Mouse (Mus musculus): Measurements from ENCODE around the gene Taf15.

Taf15 gene

DNA sequence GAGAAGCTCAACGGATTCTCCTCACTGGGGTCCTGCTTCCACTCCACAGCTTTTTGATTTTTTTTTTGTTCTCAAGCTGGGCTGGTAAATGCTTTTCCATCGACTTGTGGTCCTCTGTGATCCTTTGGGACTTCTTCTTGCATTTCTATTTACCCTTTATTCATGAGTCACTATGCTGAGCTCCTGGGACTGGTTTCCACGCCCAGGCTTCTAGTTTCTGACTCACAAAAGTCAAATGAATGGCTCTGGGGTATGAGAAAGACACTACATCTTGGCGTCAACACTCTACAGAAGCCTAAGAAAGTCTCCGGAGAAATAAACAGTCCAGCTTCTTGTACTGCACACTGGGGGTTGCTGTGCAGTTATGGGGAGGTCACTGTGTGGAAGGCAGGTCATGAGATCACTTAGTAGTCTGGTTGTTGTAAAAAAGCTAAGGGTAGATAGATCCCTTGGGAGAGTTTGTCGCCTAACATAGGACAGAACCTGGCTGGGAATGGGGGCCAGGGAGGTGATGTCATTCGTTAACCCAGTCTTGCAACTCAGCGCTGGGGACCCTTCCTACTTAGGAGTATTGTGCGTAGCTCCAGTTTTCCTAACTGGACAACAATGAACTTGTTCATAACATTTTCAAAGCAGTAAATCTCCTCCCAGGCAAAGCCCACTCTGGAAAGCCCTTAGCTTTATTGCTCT, 14.8 kb upstream of the Taf15 start:
- DNase-seq (ENCODE audit: low spot score) = no peak

DNA sequence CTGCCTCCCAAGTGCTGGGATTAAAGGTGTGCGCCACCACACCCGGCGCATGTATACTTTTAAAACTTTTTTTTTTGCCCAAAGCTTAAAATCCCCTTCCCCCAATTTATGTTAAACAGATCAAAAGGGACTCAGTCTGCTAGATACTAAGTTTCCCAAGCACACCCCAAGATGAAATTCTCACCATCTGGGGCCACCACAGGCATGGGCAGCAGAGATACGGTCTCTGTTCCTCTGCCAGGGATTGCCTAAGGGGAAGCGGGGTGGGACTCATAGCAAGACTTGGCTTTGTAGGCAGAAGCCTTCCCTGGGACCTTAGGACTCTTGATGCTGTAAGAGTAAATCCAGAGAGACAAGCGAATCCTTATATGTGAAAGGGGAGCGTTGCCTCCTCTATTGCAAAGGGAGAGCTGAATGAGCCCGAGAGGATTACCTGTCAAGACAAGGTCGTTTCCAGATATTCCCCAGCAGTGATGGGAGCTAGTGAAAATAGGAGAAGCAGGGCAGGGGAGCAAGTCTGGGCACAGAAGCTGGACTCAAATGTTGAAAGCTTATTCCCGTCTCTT, 11.3 kb upstream of the Taf15 start:
- DNase-seq (ENCODE audit: low spot score) = no peak

DNA sequence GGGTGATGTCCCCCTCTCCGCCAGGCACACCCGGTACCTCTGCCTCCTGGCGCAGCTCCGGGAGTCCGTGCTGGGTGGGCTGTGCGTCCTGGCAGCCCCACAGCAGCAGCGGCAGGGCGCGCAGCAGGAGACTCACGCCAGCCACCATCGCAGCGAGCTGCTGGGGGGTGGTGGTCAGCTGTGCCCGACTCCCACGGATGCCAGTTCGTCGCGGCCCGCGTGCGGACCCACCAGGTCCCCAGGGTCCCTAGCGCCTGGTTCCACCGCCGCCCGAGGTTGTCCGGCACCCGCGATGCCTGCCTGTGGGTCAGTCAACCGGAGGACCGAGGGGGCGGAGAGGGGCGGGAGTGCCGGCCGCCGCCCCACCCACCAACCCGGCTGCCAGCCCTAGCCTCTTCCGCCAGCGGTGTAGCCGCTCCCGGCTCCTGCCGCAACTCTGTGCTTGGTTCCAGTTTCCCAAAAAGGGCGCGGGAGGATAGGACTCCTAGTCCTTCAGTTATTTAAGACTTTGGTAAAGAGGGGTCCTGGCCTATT, 10.1 kb upstream of the Taf15 start, which contains the start of gene Mmp28:
Gene Mmp28 (minus strand): TSS at position 361 of the 534 bp plus-strand sequence.
- no peak for DNase-seq (ENCODE audit: low spot score)

DNA sequence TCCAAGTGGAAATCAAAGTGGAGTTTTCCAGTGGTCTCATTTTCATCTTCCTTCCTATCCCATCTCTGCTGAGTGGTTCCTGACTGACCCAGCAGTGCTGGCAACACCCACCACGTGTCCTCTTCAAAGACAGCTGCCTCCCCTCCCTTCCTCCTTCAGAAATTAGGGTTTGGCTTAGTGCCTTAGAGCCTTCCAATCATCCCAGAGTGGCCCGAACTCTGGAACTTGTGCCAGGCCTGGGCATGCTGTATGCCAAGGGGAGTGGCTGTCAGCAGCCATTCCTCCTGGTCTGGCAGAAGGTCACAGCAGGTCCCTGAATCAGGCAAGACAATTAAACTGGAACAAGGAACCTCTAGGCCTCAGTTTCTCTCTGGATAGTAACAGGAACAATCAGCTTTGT, 6.9 kb upstream of the Taf15 start:
- no peak for DNase-seq (ENCODE audit: low spot score)

DNA sequence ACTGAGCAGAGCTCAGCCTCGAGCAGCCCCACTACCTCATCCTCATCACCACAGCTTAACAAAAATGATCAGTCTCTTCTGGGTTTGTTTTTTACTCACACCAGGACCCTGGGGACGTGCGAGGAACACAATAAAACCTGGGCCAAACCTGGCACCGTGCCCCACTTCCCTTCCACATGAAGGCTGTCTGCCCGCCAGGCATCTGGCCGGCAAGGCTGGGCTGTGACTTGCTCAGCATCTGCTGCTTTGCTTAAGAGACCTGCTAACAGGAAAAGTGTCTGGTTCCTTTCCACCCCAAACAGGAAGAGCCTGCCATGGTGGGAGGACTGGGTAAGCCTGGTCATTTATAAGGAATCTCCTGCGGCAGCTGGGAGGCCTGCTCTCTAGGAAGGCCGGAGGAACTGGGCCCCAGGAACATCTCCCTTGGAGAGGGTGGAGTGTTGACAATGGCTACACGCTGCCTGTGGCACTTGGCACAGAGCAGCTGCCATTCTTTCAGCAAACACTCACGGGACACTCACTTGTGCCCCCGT, 5.7 kb upstream of the Taf15 start:
- DNase-seq (ENCODE audit: low spot score) = peak; percentile 44

DNA sequence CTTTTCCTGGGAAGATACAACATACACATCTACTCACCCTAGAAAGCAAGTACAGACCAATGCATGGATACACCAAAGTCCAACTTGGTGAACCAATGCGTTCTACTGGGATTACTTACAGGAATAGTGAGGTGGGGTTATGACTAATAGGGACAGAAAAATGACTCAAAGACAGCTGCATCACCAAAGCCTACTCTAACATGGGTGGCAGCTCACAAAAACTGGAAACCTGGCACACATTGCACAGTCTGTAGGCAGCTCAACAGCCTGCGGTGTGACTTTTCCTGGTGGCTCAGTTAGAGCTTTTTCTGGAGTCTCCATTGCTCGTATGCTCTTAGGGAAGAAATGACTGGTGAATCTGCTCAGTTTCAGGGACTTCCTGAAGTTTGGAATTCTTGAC, 4.1 kb upstream of the Taf15 start:
- no peak for DNase-seq (ENCODE audit: low spot score)

DNA sequence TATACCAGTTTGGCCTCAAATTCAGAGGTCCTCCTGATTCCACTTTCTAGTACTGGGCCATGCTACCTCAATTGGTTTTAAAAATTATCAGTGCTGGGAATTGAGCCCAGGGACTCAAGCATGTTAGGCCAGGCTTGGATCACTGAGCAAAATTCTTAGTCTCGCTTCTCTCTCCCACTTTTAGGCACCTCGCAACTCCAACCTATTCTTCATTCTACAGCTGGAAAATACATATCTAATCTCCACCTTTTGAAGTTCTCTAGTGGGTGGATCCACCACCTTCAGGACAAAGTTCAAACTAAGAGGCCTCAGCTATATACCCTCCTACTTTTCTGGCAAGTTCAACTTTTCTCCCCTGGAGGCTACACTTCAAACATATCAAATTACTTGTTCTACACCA, 1.1 kb upstream of the Taf15 start:
- no peak for DNase-seq (ENCODE audit: low spot score)

DNA sequence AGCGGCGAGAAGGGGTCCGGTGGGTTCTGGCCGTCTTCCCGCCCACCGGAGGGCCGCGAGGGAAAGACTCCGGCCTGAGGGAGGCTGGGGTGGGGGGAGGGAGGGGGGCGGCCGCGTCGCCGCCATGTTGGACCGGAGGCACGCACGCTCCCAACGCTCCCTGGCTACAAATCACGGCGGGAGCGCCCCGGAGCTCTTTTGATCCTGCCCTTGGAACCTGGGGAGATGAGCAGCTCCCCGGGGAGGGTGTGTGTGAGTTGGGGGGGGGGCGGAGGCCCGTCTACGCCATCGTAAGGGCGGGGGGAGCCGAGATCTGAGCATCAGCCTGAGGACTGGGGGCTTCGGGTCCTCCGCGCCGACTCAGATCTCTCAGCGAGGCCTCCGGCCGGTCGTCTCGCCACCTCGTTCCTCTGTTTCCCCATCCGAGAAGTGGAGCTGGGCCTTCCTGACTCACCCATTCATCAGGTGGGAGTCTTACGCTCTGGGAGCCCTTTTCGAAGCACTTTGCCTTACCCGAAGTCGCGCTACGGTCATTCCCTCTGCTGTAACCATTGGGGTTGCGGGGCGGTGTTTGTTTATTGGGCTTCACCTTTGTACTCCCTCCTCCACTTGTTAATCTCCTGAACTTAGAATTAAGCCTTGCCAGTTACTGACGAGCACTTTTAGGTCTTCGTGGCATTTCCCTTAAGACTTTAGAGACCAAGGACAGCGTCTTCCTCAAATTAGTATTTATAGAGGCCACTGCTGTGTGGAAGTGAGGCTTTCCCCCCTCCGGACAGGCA, 540 bp downstream of the Taf15 start:
- no peak for DNase-seq (ENCODE audit: low spot score)

DNA sequence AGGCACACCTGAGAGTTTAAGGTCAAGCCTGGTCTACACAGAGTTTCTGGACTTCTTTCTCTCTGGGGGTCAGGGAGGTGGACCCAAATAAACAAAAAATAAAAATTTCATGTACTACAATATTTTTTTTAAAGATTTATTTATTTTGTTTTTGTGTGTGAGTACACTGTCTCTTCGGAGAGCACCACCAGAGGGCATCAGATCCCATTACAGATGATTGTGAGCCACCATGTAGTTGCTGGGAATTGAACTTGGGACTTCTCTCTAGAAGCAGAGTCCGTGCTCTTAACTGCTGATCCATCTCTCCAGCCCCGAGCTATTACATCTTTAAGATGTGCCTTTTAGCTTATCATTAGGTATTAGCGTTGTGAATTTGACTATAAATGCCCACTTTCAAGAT, 18.6 kb downstream of the Taf15 start:
- no peak for DNase-seq (ENCODE audit: low spot score)

DNA sequence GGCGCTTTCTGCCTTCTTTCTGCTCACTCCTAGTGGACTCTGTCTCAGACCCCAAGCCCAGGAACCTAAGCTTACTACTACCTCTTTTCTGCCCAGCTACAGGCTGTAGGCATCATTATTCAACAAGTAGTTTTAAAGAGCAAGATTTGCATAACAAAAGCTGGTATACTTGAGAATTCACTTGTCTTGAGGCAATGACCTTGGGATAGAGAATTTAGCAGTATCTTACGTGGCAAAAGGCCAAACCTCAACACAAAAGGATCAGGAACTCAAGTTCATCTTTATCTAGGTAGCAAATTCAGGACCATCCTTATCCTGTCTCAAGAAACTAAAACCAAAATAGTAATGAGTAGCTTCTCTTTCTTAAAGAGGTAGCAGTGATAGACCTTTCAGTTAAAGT, 22.7 kb downstream of the Taf15 start:
- DNase-seq (ENCODE audit: low spot score) = no peak

DNA sequence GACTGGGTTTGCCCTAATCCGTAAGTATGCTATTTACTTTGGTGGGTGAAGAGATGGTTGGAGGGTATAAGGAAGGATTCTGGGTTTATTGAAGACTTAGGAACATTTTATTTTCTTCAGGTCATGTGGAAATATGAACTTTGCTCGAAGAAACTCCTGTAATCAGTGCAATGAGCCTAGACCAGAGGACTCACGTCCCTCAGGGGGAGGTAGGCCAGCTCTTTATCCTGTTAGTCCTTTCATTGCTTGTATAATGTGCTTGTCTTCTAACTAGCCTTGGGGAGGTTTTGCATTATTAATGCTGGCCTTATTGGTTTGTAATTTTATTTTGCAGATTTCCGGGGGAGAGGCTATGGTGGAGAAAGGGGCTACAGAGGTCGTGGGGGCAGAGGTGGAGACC, 31.4 kb downstream of the Taf15 start:
- no peak for DNase-seq (ENCODE audit: low spot score)

DNA sequence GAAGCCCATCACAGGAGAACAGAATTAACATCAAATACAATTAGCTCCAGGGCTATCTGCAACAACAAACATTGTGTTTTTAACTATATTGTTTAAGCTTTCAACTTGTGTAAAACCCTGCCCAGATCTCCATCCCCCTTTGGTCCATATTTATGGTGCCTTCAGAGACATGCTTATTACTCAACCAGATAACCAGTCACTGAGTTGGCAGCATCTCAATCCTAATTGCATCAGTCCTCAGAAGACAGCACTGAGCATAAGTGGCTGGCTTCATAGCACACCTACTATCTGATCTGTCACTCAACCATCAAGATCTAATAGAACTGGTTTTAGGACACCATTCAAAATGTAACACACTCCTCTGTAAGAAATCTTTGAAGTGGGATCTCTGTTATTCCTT, 36.6 kb downstream of the Taf15 start:
- no peak for DNase-seq (ENCODE audit: low spot score)

DNA sequence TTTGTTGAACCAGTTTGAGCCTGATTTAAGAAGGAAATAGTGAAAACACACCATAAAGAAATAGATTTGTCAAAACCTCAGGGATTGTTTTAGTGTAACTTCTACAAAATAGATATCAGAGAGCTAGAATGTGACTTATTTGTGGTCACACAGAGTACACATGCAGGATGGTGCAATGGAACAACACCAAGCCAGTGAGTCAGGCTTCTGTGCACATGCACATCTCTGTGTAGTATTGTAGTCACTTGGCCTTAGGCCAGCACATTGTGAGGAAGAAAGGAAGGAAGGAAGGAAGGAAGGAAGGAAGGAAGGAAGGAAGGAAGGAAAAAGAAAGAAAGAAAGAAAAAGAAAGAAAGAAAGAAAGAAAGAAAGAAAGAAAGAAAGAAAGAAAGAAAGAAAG, 44.3 kb downstream of the Taf15 start:
- no peak for DNase-seq (ENCODE audit: low spot score)

DNA sequence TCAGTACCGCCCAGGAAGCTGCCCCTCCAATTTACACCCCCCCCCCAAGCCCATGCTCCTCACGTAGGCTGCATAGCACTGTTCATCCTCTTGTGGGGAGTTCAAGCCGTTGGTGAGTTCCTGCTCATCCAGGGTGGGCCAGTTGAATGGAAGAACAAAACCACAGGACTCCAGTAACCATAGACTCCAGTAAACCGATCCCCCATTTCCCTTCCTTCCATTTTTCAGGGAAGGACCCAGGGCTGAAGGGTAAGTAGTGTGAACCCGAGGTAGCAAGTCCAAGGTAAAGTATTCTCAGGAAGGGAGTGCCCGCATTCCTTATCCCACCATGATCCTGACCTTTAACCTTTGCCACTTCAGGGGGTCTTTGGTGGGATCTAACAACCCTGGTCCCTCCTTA, 45.5 kb downstream of the Taf15 start:
- DNase-seq (ENCODE audit: low spot score) = no peak

DNA sequence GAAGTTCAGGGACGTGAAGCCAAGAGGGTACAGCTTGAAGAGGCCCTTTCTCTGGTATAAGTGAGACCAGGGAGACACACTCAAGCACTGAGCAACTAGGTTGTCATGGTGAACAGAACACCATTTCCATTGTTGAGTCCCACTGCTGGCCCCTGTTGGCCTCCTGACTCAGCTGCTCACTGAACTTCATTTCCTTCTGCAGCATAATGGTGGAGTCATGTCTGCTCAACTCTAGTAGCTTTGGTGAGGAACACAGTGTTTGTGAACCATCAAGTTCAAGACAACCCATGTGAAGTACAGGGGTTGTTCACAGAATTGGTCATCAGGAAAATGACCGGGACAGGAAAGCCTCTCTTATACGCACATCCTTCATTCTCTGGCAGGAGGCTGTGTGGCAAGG, 49.2 kb downstream of the Taf15 start, which contains the start of gene Heatr9:
Gene Heatr9 (minus strand): TSS at position 101 of the 400 bp plus-strand sequence.
- no peak for DNase-seq (ENCODE audit: low spot score)

DNA sequence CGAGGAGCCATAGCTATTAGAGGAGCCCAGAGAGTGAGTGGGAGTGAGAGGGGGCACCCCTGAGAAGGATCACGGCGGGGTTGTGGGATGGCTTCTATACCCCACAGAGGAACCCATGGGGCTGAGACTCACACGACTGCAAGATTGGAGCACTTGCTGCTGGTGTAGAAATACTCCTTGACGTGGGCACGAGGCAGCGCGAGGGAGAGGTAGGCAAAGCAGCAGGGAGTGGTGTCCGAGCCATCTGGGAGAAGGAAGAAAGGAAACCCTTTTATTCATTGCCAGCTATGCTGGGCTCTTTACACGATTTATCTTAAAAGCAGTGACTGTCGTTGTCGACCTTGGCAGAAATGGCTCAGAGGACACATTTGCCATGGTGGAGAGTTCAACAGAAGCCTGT, 56.1 kb downstream of the Taf15 start:
- DNase-seq (ENCODE audit: low spot score) = no peak

DNA sequence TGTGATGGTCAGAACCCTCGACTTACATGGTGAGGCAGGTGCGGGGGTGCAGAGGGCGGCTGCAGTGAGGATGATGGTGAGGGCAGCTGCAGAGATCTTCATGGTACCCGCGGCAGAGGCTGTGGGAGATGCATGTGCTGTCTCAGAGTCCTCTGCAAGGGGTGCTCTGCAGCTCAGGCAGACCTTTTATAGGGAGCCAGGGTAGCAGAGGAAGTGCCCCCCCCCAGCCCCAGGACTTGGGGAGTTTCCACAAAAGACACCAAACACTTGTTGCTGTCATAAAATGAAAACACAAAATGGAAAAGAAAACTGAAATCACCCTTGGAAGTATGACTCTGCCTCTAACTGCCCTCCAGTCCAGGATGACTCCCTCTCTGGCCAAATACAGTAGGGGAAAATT, 57.5 kb downstream of the Taf15 start, which contains the start of gene Ccl5:
Gene Ccl5 (minus strand): TSS at position 159 of the 400 bp plus-strand sequence.
- no peak for DNase-seq (ENCODE audit: low spot score)

DNA sequence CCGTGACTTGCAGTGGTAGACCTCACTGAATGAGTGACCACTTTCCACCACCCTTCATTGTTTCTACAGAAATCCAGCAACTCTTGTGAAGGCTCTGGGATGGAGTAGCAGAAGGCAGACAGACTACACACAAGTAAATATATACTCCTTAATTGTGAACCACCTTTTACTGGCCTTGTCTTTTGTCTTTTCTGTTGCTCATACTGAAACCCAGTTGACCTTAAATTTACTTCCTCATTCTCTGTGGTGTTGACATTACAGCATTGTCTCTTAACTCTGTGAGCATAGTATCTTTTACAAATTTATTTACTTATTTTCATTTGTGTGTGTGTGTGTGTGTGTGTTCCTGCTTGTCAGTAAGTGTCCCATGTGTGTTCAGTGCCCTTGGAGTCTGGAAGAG, 60.3 kb downstream of the Taf15 start:
- no peak for DNase-seq (ENCODE audit: low spot score)

DNA sequence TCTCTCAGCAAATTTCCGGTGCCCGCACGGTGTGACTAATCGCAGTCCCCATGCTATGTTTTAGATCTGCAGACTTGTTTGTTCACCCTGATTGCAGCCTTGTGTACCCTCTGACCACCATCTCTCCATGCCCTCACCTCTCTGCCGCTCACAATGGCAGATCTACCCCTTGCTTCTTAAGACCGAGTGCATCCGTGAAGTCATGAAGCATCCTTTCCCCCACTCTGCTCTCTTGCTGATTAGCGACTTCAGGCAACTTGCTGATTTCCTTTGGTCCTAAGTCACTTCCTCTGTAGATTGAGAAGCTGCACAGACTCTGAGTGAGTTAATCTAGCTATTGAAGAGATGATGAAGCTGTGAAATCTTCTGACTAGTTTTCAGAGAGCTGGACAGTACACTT, 61.3 kb downstream of the Taf15 start:
- no peak for DNase-seq (ENCODE audit: low spot score)

DNA sequence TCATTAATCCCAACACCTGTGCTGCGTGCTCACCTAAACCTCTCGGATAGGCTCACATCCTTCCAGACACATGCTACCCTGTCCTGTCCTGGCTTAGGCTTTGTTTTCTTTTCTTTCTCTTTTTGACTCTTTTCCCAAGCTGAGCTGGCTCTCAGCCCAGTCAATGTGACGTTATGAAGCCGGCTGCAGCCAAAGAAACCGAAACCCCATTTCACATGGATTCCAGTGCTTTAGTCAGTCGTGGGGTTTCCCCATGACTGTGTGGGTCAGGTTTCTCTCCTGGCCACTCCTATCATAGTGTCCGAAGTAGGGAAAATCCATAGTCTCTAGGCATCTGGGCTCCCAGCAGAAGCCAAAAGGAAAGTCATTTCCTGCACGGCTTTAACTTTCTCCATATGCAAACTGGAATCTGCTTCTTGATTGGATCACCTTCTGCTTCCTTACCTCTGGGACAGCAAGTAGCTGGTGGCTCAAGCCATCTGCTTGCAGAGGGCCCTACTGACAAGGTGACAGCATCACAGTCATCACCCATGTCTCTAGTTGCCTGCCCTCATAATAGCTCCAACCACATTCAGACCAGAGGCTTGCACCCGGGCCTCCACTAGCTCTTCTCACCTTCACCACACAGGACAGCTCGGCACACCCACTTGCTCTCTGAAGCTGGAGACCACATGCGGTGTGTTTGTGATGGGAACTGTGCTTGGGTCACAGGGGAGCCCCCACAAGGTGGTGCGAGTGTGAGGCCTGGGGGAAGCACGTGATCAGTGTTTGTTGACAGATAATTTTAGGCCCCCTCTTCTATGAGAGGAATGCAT, 61.9 kb downstream of the Taf15 start:
- DNase-seq (ENCODE audit: low spot score) = peak; percentile 69

DNA sequence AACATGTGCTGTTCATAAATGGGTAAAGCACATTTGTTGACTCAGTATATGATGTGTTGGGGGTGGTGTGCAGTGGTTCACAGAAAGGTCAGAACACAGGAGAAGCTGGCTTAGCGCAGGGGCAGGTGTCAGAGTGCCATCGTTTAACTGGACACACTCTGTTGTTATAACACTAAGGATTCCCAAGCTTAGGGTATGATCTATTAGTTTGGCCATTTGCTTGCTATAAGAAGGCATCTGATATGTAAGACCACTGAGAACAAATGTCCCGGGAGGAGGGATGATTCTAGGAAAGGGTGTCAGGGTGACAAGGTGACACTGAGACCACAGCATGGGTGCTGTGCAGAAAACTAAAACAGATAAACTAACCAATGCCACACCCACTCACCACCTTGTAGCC, 63.9 kb downstream of the Taf15 start:
- no peak for DNase-seq (ENCODE audit: low spot score)

Measured in layer of hippocampus, adult 11-12 months (tissue).